Mouse (Mus musculus) testis, adult 2 months (tissue): ENCODE results near the gene Gadl1.

Source experiments
- CTCF ChIP-seq: fragments of 200-500 bp; IDR thresholded peaks from 2 replicates; pipeline ENCODE4 v1.5.1; 2012; ENCODE audit warnings: low read depth, mild to moderate bottlenecking, inconsistent platforms, low read length, moderate library complexity; ENCODE audit not compliant: control insufficient read depth, insufficient read depth, insufficient replicate concordance
- POLR2A ChIP-seq: fragments of 200-500 bp; IDR thresholded peaks from 2 replicates; pipeline ENCODE4 v1.6.1; 2012; ENCODE audit warnings: low read depth, mild to moderate bottlenecking, inconsistent platforms, low read length, moderate library complexity; ENCODE audit not compliant: control insufficient read depth

- TF ChIP-seq CTCF (no peak), POLR2A (no peak)
These were observed 202.1 kb downstream of the Gadl1 start for GRCm38 (mm10) chr9:116111149-116111970.
